Mouse (Mus musculus): ENCODE measurements around the gene Ubxn6.

DNA sequence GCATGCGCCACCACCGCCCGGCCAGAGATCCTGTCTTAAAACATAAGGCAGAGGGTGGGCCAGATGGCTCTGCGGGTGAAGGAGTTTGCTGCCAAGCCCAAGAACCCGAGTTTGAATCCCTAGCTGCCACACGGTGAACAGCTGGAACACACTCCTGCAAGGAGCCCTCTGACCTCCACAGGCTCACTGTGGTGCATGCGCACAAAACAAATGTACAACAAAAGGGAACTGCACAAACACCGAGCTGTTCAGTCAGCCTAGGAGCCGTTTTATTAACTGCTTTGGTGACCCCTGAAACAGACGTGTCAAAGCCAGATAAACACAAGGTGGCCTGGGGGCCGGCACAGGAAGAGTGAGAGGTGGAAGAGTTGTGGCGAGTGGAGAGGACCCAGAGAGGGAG, 44.6 kb upstream of the Ubxn6 start:
- TF ChIP-seq POLR2A (IDR thresholded peaks at IDR 0.05; ENCODE audit: insufficient read depth, low read depth, low read length) (0 out of 2 replicates have a peak, but pooled peaks have one; percentile 17), CTCF (IDR thresholded peaks at IDR 0.05) (no peak)

Measured in heart, adult 2 months (tissue).